Mouse (Mus musculus): Measurements from ENCODE around the gene C1qtnf9. TPM values are rescaled to one million over a fixed set of nuclear protein-coding genes. Genes with fewer than 3 reads are reported as not detected.

The C1qtnf9 gene
- polyA plus RNA-seq, 1 experiment: 4.1 TPM

DNA sequence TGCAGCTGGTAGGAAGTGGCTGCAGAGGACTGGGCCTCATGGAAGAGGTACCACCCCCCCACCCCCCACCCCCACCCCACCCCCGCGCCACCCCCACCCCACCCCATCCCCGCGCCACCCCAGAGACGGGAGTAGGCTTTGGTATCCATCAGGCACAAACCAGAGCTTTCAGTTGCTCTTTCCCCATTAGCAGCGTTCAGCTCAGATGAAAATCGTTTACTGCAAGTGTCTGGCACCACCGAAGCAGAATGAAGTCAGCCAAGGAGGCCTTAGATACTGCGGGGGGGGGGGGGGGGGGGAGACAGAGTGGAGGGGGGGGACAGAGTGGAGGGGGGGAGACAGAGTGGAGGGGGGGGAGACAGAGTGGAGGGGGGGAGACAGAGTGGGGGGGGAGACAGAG, 28.8 kb upstream of the C1qtnf9 start:
- TF ChIP-seq POLR2A (IDR thresholded peaks at IDR 0.05; ENCODE audit: control insufficient read depth, extremely low read depth, insufficient read depth, low read length, poor library complexity) (no peak), CTCF (IDR thresholded peaks at IDR 0.05; ENCODE audit: borderline replicate concordance, control insufficient read depth, extremely low read depth, insufficient read depth, low read length, poor library complexity) (no peak)
- no peaks in the 10 kb centered on the region for H3K36me3 ChIP-seq (ENCODE audit: control insufficient read depth, insufficient read depth, low read length)
- WGBS: no CpG with 5 or more reads among the region's 9 CpGs
- H3K4me3 ChIP-seq (ENCODE audit: control insufficient read depth, insufficient read depth, low read length): no peak overlapping the region
- no peak for DNase-seq
- peaks cover 68% of the 10 kb centered on the region for H3K4me1 ChIP-seq (replicated peaks; ENCODE audit: control insufficient read depth, insufficient read depth, low read length)
- H3K27ac ChIP-seq (ENCODE audit: control insufficient read depth, insufficient read depth, low read length): peak overlapping the region; percentile 80; the same call in 1 of the 2 replicates
- no peaks in the 10 kb centered on the region for H3K27me3 ChIP-seq (ENCODE audit: control insufficient read depth, insufficient read depth, low read length)

GRCm38 (mm10) chr14:60739616-60740015, 28.3 kb upstream of the C1qtnf9 start:
- no peak overlapping the region for H3K4me3 ChIP-seq (ENCODE audit: control insufficient read depth, insufficient read depth, low read length)
- peak; percentile 43 for DNase-seq
- 46% methylated on average over 12 of the region's 12 CpGs for WGBS
- TF ChIP-seq POLR2A (IDR thresholded peaks at IDR 0.05; ENCODE audit: control insufficient read depth, extremely low read depth, insufficient read depth, low read length, poor library complexity): no peak
- TF ChIP-seq CTCF (IDR thresholded peaks at IDR 0.05; ENCODE audit: borderline replicate concordance, control insufficient read depth, extremely low read depth, insufficient read depth, low read length, poor library complexity): no peak
- H3K4me1 ChIP-seq (replicated peaks; ENCODE audit: control insufficient read depth, insufficient read depth, low read length): peaks cover 66% of the 10 kb centered on the region
- H3K27ac ChIP-seq (ENCODE audit: control insufficient read depth, insufficient read depth, low read length): peak overlapping the region; percentile 80
- H3K36me3 ChIP-seq (ENCODE audit: control insufficient read depth, insufficient read depth, low read length): no peaks in the 10 kb centered on the region
- no peaks in the 10 kb centered on the region for H3K27me3 ChIP-seq (ENCODE audit: control insufficient read depth, insufficient read depth, low read length)

- Histone ChIP-seq H3K27me3 (ENCODE audit: control insufficient read depth, insufficient read depth, low read length) (no peaks in the 10 kb centered on the region), H3K36me3 (ENCODE audit: control insufficient read depth, insufficient read depth, low read length) (peaks cover 4% of the 10 kb centered on the region), H3K4me1 (replicated peaks; ENCODE audit: control insufficient read depth, insufficient read depth, low read length) (peaks cover 60% of the 10 kb centered on the region), H3K27ac (ENCODE audit: control insufficient read depth, insufficient read depth, low read length) (peak overlapping the region; percentile 42; the same call in 1 of the 2 replicates), H3K4me3 (ENCODE audit: control insufficient read depth, insufficient read depth, low read length) (no peak overlapping the region)
- 79% methylated on average over 5 of the region's 5 CpGs for WGBS
- no peak for DNase-seq
- TF ChIP-seq CTCF (IDR thresholded peaks at IDR 0.05; ENCODE audit: borderline replicate concordance, control insufficient read depth, extremely low read depth, insufficient read depth, low read length, poor library complexity): no peak
- TF ChIP-seq POLR2A (IDR thresholded peaks at IDR 0.05; ENCODE audit: control insufficient read depth, extremely low read depth, insufficient read depth, low read length, poor library complexity): no peak
Measured at GRCm38 (mm10) chr14:60740507-60740906, 27.4 kb upstream of the C1qtnf9 start.

- Histone ChIP-seq H3K27ac (ENCODE audit: control insufficient read depth, insufficient read depth, low read length) (peak overlapping the region; percentile 74), H3K4me3 (ENCODE audit: control insufficient read depth, insufficient read depth, low read length) (no peak overlapping the region), H3K4me1 (replicated peaks; ENCODE audit: control insufficient read depth, insufficient read depth, low read length) (peaks cover 58% of the 10 kb centered on the region), H3K36me3 (ENCODE audit: control insufficient read depth, insufficient read depth, low read length) (peaks cover 9% of the 10 kb centered on the region), H3K27me3 (ENCODE audit: control insufficient read depth, insufficient read depth, low read length) (no peaks in the 10 kb centered on the region)
- no peak for DNase-seq
- 72% methylated on average over 8 of the region's 8 CpGs for WGBS
- no peak for TF ChIP-seq CTCF (IDR thresholded peaks at IDR 0.05; ENCODE audit: borderline replicate concordance, control insufficient read depth, extremely low read depth, insufficient read depth, low read length, poor library complexity)
- no peak for TF ChIP-seq POLR2A (IDR thresholded peaks at IDR 0.05; ENCODE audit: control insufficient read depth, extremely low read depth, insufficient read depth, low read length, poor library complexity)
Measured at GRCm38 (mm10) chr14:60741033-60741432, 26.9 kb upstream of the C1qtnf9 start.

- Histone ChIP-seq H3K27me3 (ENCODE audit: control insufficient read depth, insufficient read depth, low read length) (no peaks in the 10 kb centered on the region), H3K4me1 (replicated peaks; ENCODE audit: control insufficient read depth, insufficient read depth, low read length) (peaks cover 53% of the 10 kb centered on the region), H3K36me3 (ENCODE audit: control insufficient read depth, insufficient read depth, low read length) (peaks cover 14% of the 10 kb centered on the region), H3K4me3 (ENCODE audit: control insufficient read depth, insufficient read depth, low read length) (no peak overlapping the region), H3K27ac (ENCODE audit: control insufficient read depth, insufficient read depth, low read length) (peak overlapping the region; percentile 74)
- 45% methylated on average over 6 of the region's 6 CpGs for WGBS
- no peak for DNase-seq
- no peak for TF ChIP-seq POLR2A (IDR thresholded peaks at IDR 0.05; ENCODE audit: control insufficient read depth, extremely low read depth, insufficient read depth, low read length, poor library complexity)
- no peak for TF ChIP-seq CTCF (IDR thresholded peaks at IDR 0.05; ENCODE audit: borderline replicate concordance, control insufficient read depth, extremely low read depth, insufficient read depth, low read length, poor library complexity)
Measured at GRCm38 (mm10) chr14:60741490-60741981, 26.4 kb upstream of the C1qtnf9 start.

- DNase-seq: no peak
- H3K27ac ChIP-seq (ENCODE audit: control insufficient read depth, insufficient read depth, low read length): no peak overlapping the region
- no peak overlapping the region for H3K4me3 ChIP-seq (ENCODE audit: control insufficient read depth, insufficient read depth, low read length)
- TF ChIP-seq CTCF (IDR thresholded peaks at IDR 0.05; ENCODE audit: borderline replicate concordance, control insufficient read depth, extremely low read depth, insufficient read depth, low read length, poor library complexity) (no peak), POLR2A (IDR thresholded peaks at IDR 0.05; ENCODE audit: control insufficient read depth, extremely low read depth, insufficient read depth, low read length, poor library complexity) (no peak)
- peaks cover 33% of the 10 kb centered on the region for H3K36me3 ChIP-seq (ENCODE audit: control insufficient read depth, insufficient read depth, low read length)
- H3K4me1 ChIP-seq (replicated peaks; ENCODE audit: control insufficient read depth, insufficient read depth, low read length): peaks cover 40% of the 10 kb centered on the region
- 86% methylated on average over 9 of the region's 9 CpGs for WGBS
- H3K27me3 ChIP-seq (ENCODE audit: control insufficient read depth, insufficient read depth, low read length): no peaks in the 10 kb centered on the region
Measured at GRCm38 (mm10) chr14:60743681-60744080, 24.3 kb upstream of the C1qtnf9 start.

DNA sequence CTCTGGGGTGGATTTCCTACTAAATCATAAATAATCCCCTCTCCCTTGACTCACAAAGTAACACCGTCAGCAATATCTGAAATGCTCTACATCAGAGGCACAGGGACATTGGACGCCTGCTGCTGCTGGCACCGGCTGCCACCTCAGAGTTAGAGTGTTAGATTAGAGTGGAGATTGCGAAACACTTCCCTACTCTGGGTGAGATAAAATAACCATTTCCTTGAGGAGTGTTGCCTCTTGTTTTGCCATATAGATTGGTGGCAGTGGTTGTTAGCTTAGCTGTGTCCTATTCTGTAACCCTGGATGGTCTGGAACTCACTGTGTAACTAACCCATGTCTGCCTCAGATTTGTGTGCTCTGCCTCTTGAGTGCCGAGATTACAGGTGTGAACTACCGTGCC, 22.7 kb upstream of the C1qtnf9 start:
- no peak overlapping the region for H3K4me3 ChIP-seq (ENCODE audit: control insufficient read depth, insufficient read depth, low read length)
- 65% methylated on average over 6 of the region's 6 CpGs for WGBS
- H3K27me3 ChIP-seq (ENCODE audit: control insufficient read depth, insufficient read depth, low read length): no peaks in the 10 kb centered on the region
- TF ChIP-seq CTCF (IDR thresholded peaks at IDR 0.05; ENCODE audit: borderline replicate concordance, control insufficient read depth, extremely low read depth, insufficient read depth, low read length, poor library complexity) (no peak), POLR2A (IDR thresholded peaks at IDR 0.05; ENCODE audit: control insufficient read depth, extremely low read depth, insufficient read depth, low read length, poor library complexity) (no peak)
- peaks cover 31% of the 10 kb centered on the region for H3K4me1 ChIP-seq (replicated peaks; ENCODE audit: control insufficient read depth, insufficient read depth, low read length)
- H3K36me3 ChIP-seq (ENCODE audit: control insufficient read depth, insufficient read depth, low read length): peaks cover 48% of the 10 kb centered on the region
- no peak overlapping the region for H3K27ac ChIP-seq (ENCODE audit: control insufficient read depth, insufficient read depth, low read length)
- DNase-seq: no peak
